Mouse (Mus musculus) forebrain, embryonic 12.5 days (tissue): ENCODE measurements around the gene Ipo9. TPM values are rescaled to one million over a fixed set of nuclear protein-coding genes. Genes with fewer than 3 reads are reported as not detected.
"Not testable (repeated sequence)": the region's sequence is repeated elsewhere in the genome, so short reads cannot be mapped to it uniquely, and the experiment has no call there.

ENCODE experiments used
- ATAC-seq: fragments of 200-750 bp; cut with Nextera tagmentation; 2 replicates; pipeline ENCODE4 v1.8.0; 2017; ENCODE audit warnings: moderate TSS enrichment; ENCODE audit not compliant: low FRiP score
- H3K27ac ChIP-seq: fragments of 300-500 bp; sonication (generic); 2 replicates; pipeline ENCODE4 v1.5.1; 2016; ENCODE audit warnings: mild to moderate bottlenecking
- H3K27me3 ChIP-seq: fragments of 300-500 bp; sonication (generic); 2 replicates; pipeline ENCODE4 v1.6.1; 2016; ENCODE audit warnings: mild to moderate bottlenecking
- H3K36me3 ChIP-seq: fragments of 300-500 bp; sonication (generic); replicated peaks from 2 replicates; pipeline ENCODE4 v1.6.1; 2016; ENCODE audit warnings: mild to moderate bottlenecking
- H3K4me1 ChIP-seq: fragments of 300-500 bp; sonication (generic); 2 replicates; pipeline ENCODE4 v1.6.1; 2016
- H3K4me2 ChIP-seq: fragments of 300-500 bp; sonication (generic); 2 replicates; pipeline ENCODE4 v1.6.1; 2016; ENCODE audit warnings: mild to moderate bottlenecking, moderate library complexity
- H3K4me3 ChIP-seq: fragments of 300-500 bp; sonication (generic); replicated peaks from 2 replicates; pipeline ENCODE4 v1.5.1; 2016; ENCODE audit warnings: mild to moderate bottlenecking
- H3K9ac ChIP-seq: fragments of 300-500 bp; sonication (generic); 2 replicates; pipeline ENCODE4 v1.6.1; 2016; ENCODE audit warnings: mild to moderate bottlenecking
- H3K9me3 ChIP-seq: fragments of 300-500 bp; sonication (generic); 2 replicates; pipeline ENCODE4 v1.6.1; 2016
- WGBS: fragments of 180-500 bp; shearing (Covaris S2); methylation state at CpG from one replicate; pipeline ENCODE4 v1.1.7; 2016; 5-methylcytosine and 5-hydroxymethylcytosine counted together
- polyA plus RNA-seq: library from polyadenylated mRNA; unstranded; fragments of >200 nt; fragmentation: Nextera tagmentation; extraction: Ambion mirVana; gene quantifications from 2 replicates; pipeline ENCODE4 v1.2.1, GENCODE M21; 2016

The Ipo9 gene
- polyA plus RNA-seq, 1 experiment from 2014 or later = 198 TPM

GRCm38 (mm10) chr1:135426645-135427044 lies 3.7 kb downstream of the Ipo9 start:
- no peak overlapping the region for H3K27ac ChIP-seq
- peaks cover 26% of the 10 kb centered on the region for H3K4me1 ChIP-seq
- ATAC-seq = no peak

GRCm38 (mm10) chr1:135422772-135423171 lies 7.5 kb downstream of the Ipo9 start:
- Histone ChIP-seq H3K36me3 (peaks cover 75% of the 10 kb centered on the region), H3K4me1 (peaks cover 5% of the 10 kb centered on the region), H3K27ac (no peak overlapping the region), H3K9me3 (no peaks in the 10 kb centered on the region), H3K27me3 (no peaks in the 10 kb centered on the region), H3K9ac (no peak overlapping the region), H3K4me3 (no peak overlapping the region), H3K4me2 (no peak overlapping the region)
- WGBS = 94% methylated on average over 6 of the region's 6 CpGs
- ATAC-seq = no peak

More at GRCm38 (mm10) chr1:135426645-135427044, 3.7 kb downstream of the Ipo9 start:
- Histone ChIP-seq H3K9me3 (no peaks in the 10 kb centered on the region), H3K4me2 (no peak overlapping the region), H3K4me3 (no peak overlapping the region), H3K36me3 (peaks cover 47% of the 10 kb centered on the region), H3K27me3 (no peaks in the 10 kb centered on the region), H3K9ac (no peak overlapping the region)
- 94% methylated on average over 10 of the region's 10 CpGs for WGBS

- Histone ChIP-seq H3K4me1 (no peaks in the 10 kb centered on the region), H3K9me3 (no peaks in the 10 kb centered on the region), H3K4me2 (no peak overlapping the region), H3K36me3 (peaks cover 93% of the 10 kb centered on the region), H3K9ac (no peak overlapping the region), H3K27ac (no peak overlapping the region), H3K4me3 (no peak overlapping the region), H3K27me3 (no peaks in the 10 kb centered on the region)
- ATAC-seq = no peak
These were observed 16.3 kb downstream of the Ipo9 start for GRCm38 (mm10) chr1:135413996-135414395.

- Histone ChIP-seq H3K4me2 (no peak overlapping the region), H3K27ac (no peak overlapping the region), H3K4me3 (no peak overlapping the region), H3K4me1 (no peaks in the 10 kb centered on the region), H3K36me3 (peaks cover 92% of the 10 kb centered on the region), H3K27me3 (no peaks in the 10 kb centered on the region), H3K9me3 (no peaks in the 10 kb centered on the region), H3K9ac (no peak overlapping the region)
- 93% methylated on average over 4 of the region's 4 CpGs for WGBS
- ATAC-seq = no peak
These were observed 18.2 kb downstream of the Ipo9 start for GRCm38 (mm10) chr1:135412130-135412529.

GRCm38 (mm10) chr1:135410967-135411366 lies 19.3 kb downstream of the Ipo9 start:
- H3K4me1 ChIP-seq = no peaks in the 10 kb centered on the region
- WGBS = 84% methylated on average over 2 of the region's 2 CpGs
- no peaks in the 10 kb centered on the region for H3K27me3 ChIP-seq
- no peak overlapping the region for H3K4me2 ChIP-seq
- no peak for ATAC-seq
- H3K9ac ChIP-seq = no peak overlapping the region
- H3K36me3 ChIP-seq = peaks cover 90% of the 10 kb centered on the region
- H3K9me3 ChIP-seq = no peaks in the 10 kb centered on the region
- H3K4me3 ChIP-seq = no peak overlapping the region
- no peak overlapping the region for H3K27ac ChIP-seq

- peaks cover 91% of the 10 kb centered on the region for H3K36me3 ChIP-seq
- H3K27ac ChIP-seq = no peak overlapping the region
- no peaks in the 10 kb centered on the region for H3K9me3 ChIP-seq
- H3K9ac ChIP-seq = no peak overlapping the region
- H3K27me3 ChIP-seq = no peaks in the 10 kb centered on the region
- no peaks in the 10 kb centered on the region for H3K4me1 ChIP-seq
- 95% methylated on average over 4 of the region's 4 CpGs for WGBS
- H3K4me3 ChIP-seq = no peak overlapping the region
- H3K4me2 ChIP-seq = no peak overlapping the region
- no peak for ATAC-seq
These were observed 21.3 kb downstream of the Ipo9 start for GRCm38 (mm10) chr1:135408973-135409372.

- H3K4me2 ChIP-seq = no peak overlapping the region
- peaks cover 96% of the 10 kb centered on the region for H3K36me3 ChIP-seq
- no peak overlapping the region for H3K27ac ChIP-seq
- no peaks in the 10 kb centered on the region for H3K9me3 ChIP-seq
- no peak overlapping the region for H3K9ac ChIP-seq
- H3K4me1 ChIP-seq = no peaks in the 10 kb centered on the region
- ATAC-seq = no peak
- H3K4me3 ChIP-seq = no peak overlapping the region
- WGBS = 74% methylated on average over 7 of the region's 7 CpGs
- no peaks in the 10 kb centered on the region for H3K27me3 ChIP-seq
These were observed 24.9 kb downstream of the Ipo9 start for GRCm38 (mm10) chr1:135405356-135405755.

GRCm38 (mm10) chr1:135401452-135402110 lies 28.7 kb downstream of the Ipo9 start:
- H3K36me3 ChIP-seq = peaks cover 92% of the 10 kb centered on the region
- no peaks in the 10 kb centered on the region for H3K9me3 ChIP-seq
- H3K4me2 ChIP-seq = no peak overlapping the region
- H3K27me3 ChIP-seq = no peaks in the 10 kb centered on the region
- WGBS = 95% methylated on average over 3 of the region's 3 CpGs
- no peak overlapping the region for H3K4me3 ChIP-seq
- H3K9ac ChIP-seq = no peak overlapping the region
- no peak overlapping the region for H3K27ac ChIP-seq
- H3K4me1 ChIP-seq = no peaks in the 10 kb centered on the region
- no peak for ATAC-seq

- 97% methylated on average over 5 of the region's 5 CpGs for WGBS
- H3K36me3 ChIP-seq = peaks cover 91% of the 10 kb centered on the region
These were observed 30.8 kb downstream of the Ipo9 start for GRCm38 (mm10) chr1:135399466-135399865.

GRCm38 (mm10) chr1:135385161-135385560 lies 45.1 kb downstream of the Ipo9 start:
- H3K9ac ChIP-seq = no peak overlapping the region
- H3K4me1 ChIP-seq = no peaks in the 10 kb centered on the region
- peaks cover 85% of the 10 kb centered on the region for H3K36me3 ChIP-seq
- H3K9me3 ChIP-seq = no peaks in the 10 kb centered on the region
- no peak for ATAC-seq
- H3K27me3 ChIP-seq = no peaks in the 10 kb centered on the region
- H3K27ac ChIP-seq = no peak overlapping the region
- H3K4me3 ChIP-seq = no peak overlapping the region
- WGBS = 93% methylated on average over 9 of the region's 9 CpGs
- no peak overlapping the region for H3K4me2 ChIP-seq

More at GRCm38 (mm10) chr1:135399466-135399865, 30.8 kb downstream of the Ipo9 start:
- Histone ChIP-seq H3K4me2 (no peak overlapping the region), H3K9ac (no peak overlapping the region), H3K27me3 (no peaks in the 10 kb centered on the region), H3K4me3 (no peak overlapping the region), H3K27ac (no peak overlapping the region), H3K4me1 (no peaks in the 10 kb centered on the region), H3K9me3 (no peaks in the 10 kb centered on the region)
- no peak for ATAC-seq

GRCm38 (mm10) chr1:135384171-135384570 lies 46.1 kb downstream of the Ipo9 start:
- 95% methylated on average over 5 of the region's 5 CpGs for WGBS
- Histone ChIP-seq H3K4me1 (no peaks in the 10 kb centered on the region), H3K9me3 (no peaks in the 10 kb centered on the region), H3K9ac (no peak overlapping the region), H3K4me3 (no peak overlapping the region), H3K27ac (no peak overlapping the region), H3K27me3 (no peaks in the 10 kb centered on the region), H3K36me3 (peaks cover 75% of the 10 kb centered on the region), H3K4me2 (no peak overlapping the region)
- ATAC-seq = no peak

- ATAC-seq, H3K4me3 ChIP-seq, H3K9ac ChIP-seq, H3K4me2 ChIP-seq, H3K9me3 ChIP-seq, H3K27ac ChIP-seq, H3K27me3 ChIP-seq, H3K4me1 ChIP-seq: not testable (repeated sequence)
- H3K36me3 ChIP-seq = peaks cover 49% of the 10 kb centered on the region
- WGBS = 66% methylated on average over 6 of the region's 6 CpGs
These were observed 48.7 kb downstream of the Ipo9 start for GRCm38 (mm10) chr1:135381560-135381959.
